Mouse (Mus musculus) spleen, postnatal 36 days (tissue): ENCODE data around the gene Rps11.
"Not testable (repeated sequence)": the region's sequence is repeated elsewhere in the genome, so short reads cannot be mapped to it uniquely, and the experiment has no call there.

Experiments
- DNase-seq, 2 experiments: peaks; one replicate each; pipeline ENCODE4 v3.0.0; 2022; ENCODE audit warnings: low spot score in 2 of 2, mixed read lengths in 1 of 2

Rps11 gene

GRCm38 (mm10) chr7:45133446-45134159 lies 9.4 kb upstream of the Rps11 start:
- no peak for DNase-seq

DNA sequence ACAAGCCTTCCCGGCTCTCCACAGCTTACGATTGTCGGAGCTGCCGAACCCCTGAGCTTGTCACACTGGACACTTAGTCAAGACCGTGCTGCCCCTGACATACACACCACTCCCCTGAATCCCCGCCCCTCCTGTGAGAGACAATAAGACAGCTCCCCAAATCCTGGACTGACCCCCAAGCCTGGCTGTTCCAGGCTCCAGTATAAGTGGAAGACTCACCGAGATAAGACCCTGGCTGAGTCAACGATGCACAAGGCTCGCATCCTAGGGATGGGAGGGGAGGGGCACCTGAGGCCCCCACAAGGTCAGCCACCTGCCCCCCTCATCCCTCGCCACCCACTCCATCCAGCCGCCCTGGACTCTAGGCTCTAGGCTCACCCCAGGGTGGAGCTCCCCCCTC lies 7.6 kb upstream of the Rps11 start:
- DNase-seq, result no peak

DNA sequence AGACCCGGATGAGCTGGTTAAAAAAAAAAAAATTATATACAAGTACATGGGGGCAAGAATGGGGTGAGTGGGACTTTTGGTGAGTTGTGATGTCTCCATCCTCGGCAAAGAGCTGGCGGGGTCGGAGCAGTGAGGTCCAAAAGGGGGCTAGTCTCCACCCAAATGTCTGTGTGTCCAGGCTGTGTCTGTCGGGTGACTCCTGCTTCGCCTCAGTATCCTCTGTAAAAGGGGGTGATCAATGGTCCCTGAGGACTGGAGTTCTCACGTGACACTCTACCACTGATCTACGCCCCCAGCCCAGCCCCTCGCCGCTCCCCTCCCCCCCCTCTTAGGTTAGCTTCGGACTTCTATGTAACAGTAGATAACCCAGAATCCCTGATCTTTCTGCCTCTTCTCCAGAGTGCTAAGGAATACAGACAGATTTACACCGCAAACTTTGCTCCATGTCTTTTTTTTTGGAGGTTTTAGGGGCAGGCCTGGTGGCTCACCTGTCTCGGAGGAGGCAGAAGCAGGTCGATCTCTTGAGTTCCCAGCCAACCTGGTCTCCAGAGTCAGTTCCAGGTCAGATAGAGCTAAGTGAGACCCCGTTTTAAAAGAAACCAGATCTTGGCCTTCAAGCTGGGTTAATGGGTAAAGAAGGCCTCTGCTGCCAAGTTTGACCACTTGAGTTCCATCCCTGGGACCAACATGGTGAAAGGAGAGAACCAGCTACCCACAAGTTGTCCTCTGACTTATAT lies 5.7 kb upstream of the Rps11 start:
- DNase-seq, result no peak

- no peak for DNase-seq
Measured at GRCm38 (mm10) chr7:45129318-45129717, 5.1 kb upstream of the Rps11 start.

- DNase-seq, result peak; percentile 99
Measured at GRCm38 (mm10) chr7:45128624-45129246, 4.5 kb upstream of the Rps11 start, which contains the start of gene Rpl13a. TSS of gene Rpl13a (minus strand) at chr7:45128761.

DNA sequence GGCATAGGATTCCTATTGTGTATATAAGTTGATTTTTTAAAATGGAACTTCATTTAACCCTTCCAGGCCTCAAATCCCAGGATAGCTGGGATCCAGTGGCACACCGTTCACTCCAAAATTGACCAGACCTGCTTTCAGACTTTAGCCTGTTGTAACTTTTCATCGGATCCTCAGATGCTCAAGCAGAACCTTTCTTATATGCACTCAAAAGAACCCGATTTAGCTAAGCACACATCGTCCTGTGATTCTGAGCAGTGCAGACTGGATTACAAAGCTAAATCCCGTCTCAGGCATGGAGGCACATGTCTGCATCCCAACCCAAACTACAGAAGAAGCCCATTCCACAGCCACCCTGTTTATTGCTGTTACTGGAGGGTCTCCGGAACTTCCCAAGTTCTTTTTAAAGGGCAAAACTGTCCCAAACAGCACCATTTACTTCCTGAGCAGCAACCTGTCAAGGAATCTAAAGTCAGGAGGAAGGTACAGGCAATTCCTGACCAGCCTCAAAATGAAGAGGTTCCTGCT lies 3.5 kb upstream of the Rps11 start:
- DNase-seq, result no peak

DNA sequence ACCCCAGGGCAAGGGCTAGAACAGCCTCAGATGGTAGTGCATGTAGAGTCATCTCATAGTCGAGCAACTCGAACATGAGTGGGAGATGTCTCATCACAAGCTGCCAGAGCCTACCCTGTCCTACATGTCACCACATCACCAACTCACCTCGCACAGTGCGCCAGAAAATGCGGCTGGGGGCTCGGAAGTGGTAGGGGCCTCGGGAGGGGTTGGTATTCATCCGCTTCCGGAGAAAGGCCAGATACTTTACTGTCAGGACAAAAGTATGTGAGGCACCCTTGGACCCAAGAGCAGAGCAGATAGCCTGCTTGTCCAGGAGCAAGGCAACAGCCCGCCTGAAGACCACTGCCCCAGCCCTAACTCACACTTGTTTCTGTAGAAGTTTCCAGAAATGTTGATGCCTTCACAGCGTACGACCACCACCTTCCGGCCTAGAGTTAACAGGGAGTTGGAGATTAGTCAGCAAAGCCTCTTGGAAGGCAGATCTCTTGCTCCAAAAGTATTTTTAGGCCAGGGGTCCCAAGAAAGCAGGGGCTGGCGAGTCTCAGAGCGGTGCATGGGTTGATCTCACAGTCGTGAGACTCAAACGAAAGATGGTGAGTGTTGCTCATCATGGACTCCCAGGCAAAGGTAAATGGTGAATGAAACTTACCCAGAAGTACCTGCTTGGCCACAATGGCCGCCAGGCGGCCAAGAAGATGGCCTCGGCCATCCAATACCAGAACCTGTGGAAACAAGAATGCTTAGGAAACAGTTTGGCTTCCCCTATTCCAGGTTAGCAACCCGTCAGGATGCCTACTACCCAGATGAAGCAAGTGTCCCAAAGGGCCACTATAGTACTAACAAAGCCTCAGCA lies 2.8 kb upstream of the Rps11 start:
- no peak for DNase-seq

DNA sequence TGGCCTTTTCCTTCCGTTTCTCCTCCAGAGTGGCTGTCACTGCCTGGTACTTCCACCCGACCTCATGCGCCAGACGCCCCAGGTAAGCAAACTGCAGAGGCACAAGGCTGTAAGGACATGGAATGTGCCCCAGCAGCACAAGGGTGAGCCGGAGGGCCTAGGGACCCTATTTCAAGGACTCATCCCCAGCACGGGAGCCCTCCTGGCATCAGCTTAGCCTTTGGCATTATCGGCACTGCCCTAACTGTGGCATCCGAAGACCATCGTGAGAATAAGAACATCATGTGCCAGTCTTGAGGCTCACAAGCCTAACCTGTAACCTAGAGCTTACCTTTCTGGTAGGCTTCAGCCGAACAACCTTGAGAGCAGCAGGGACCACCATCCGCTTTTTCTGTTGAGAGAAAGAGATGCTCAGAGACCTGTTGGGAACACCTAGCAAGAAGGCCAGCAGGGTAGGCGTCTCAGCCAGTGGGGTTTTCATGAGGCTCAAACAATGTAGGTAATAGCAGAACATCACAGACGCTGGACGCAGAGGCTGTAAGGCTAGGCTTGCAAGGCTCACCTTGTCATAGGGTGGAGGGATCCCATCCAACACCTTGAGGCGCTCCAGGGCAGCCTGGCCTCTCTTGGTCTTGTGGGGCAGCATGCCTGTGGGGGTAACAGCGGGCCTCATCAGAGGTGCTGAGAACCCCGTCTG lies 2.1 kb upstream of the Rps11 start:
- no peak for DNase-seq

DNA sequence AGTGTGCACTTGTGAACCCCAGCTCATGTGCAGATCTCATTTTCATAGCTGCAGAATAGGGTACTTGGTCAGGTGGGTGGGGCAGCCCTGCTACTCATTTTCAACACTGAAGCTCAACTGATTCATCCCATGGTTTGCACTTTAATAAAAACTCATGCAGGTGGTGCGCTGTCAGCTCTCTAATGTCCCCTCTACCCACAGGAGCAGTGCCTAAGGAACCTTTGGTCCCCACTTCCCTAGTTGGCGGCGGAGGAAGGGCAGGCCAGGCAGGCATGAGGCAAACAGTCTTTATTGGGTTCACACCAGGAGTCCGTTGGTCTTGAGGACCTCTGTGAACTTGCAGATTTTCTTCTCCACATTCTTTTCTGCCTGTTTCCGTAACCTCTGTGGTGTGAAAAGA lies 1.4 kb upstream of the Rps11 start:
- not testable (repeated sequence) for DNase-seq

DNA sequence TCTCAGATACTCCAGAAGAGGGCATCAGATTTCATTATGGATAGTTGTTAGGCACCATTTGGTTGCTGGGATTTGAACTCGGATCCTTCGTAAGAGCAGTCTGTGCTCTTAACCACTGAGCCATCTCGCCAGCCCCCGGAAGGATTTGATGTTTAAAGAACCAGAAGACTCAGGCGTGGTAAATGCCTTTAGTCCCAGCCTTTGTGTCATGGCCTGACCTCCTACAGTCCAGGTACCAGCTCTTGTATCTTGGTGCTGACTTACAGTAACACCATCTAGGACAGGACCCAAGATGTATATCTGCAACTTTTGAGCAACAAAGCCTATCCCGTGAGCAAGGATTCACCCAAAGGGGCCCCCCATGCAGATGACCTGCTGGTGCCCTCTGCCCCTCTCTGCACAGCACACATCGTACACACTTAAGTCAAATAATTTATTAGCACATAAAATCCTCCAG lies 933 bp upstream of the Rps11 start:
- DNase-seq, result no peak

DNA sequence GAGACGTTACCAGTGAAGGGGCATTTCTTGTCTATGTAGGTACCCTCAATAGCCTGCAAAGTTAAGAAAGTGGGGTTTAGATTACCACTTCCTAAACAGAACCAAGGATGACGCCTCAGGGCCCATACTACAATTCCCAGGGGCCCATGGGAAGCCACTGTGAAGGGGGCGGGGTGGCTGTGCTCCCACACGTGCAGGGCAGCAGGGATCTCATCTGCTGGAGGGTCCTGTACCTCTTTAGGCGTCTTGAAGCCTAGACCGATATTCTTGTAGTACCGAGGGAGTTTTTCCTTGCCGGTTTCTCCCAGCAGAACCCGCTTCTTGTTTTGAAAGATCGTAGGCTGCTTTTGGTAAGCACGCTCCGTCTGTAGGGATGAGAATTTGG lies 1.1 kb downstream of the Rps11 start:
- peak; percentile 68 to 74 for DNase-seq

- DNase-seq, result no peak
Measured at GRCm38 (mm10) chr7:45122561-45123185, 1.6 kb downstream of the Rps11 start.

DNA sequence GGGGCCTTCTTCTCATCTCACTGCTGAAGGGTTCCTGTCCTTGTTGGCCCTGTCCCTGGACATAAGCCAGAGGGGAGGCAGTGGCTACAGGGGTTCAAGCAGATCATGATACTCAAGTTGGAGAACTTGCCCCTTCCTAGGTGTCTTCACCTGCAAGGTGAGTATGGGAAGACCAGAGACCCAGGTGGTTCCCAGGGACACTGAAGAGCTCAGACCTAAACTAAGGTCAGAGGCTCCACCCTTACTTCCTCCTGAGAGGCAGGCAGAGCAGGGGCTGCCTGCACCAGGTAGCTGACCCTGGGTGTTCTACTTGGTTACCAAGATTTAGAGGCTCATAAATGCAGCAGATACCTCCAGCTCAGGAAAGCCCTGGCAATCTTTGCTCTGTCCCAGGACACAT lies 2.3 kb downstream of the Rps11 start:
- peak; percentile 46 to 52 for DNase-seq

DNA sequence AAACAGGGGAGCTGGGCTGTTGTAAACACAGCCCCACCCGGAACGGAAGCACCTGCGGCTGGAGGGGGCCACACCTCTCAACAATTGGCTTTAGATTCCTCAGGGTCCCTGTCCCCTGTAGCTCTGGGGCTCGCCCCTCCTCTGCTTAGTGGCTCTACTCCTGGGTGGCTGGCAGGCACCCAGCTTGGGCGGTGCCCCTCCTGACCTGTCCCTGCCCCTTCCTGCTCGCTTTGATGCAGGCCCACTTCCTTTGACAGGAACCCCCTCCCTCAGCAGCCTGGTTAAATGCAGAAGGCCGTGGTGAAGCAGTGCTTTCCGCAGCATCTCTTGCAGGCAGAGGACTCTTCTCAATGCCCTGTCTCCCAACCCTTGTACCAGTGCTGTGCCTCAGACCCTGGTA lies 2.8 kb downstream of the Rps11 start:
- DNase-seq, result peak; percentile 94 to 96

GRCm38 (mm10) chr7:45119780-45120709 lies 4.2 kb downstream of the Rps11 start:
- peak; percentile 65 to 67 for DNase-seq

DNA sequence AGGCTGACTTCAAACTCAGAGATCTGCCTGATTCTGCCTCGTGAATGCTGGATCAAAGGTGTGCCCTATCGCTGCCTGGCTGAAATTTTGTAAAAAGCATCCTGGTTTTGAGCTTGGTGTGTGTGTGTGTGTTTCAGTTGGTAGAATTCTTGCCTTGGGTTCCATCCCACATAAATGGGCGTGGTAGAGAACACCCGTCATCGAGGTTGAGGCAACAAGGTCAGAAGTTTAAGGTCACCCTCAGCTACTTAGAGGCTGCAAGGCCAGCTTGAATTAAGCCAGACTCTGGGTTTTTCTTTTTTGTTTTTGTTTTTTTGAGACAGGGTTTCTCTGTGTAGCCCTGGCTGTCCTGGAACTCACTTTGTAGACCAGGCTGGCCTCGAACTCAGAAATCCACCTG lies 5.9 kb downstream of the Rps11 start:
- no peak for DNase-seq

DNA sequence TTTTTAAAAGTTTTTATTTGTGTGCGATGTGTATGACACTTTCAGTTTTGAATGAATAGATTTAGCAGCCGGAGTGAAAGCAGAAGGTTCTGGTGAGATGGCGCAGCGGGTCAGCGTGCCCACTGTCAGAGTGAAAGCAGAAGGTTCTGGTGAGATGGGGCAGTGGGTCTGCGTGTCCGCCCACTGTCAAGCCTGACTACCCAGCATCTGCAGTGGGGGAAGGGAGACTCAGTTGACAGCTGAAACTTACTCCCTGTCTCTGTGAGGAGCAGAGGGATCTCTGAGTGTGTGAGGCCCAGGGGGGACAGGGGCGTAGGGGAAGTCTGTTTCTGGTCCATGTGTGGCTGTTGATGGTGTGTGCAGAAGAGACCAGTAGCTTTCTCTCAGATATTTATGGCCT lies 6.7 kb downstream of the Rps11 start:
- peak; percentile 64 to 71 for DNase-seq

DNA sequence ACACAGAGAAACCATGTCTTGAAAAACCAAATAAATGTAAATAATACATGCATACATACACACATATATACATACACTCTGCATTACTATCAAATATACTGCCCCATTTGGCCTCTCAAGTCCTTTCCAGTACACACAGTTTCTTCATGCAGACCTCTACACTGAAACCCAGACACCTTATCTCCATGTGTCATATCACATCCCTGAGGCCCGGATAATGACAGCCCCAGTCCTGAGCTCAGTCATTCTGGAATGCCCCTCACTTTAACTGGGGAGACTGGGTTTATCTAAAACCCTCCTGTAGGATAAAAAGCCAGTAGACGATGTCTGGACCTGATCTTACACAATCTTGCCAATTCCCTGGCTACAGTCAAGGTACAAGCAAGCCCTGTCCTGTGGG lies 10.8 kb downstream of the Rps11 start:
- no peak for DNase-seq

DNA sequence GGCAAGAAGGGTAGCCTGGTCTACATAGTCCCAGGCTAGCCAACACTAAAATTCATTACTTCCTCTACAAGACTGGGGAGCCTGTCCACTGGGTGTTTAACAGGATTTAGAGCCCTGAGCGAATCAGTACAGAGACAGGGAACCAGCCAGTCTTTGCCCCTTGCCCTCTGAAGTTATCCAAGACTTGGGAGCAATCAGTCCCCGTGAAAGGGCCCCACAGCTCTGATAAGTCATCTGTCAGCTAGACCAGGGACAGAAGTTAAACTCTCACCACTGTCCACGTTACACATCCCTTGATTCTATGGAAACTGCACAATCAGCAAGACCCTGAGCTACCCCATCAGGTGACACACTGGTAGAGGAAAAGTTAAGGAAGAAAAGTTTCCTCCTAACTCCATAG lies 11.7 kb downstream of the Rps11 start:
- no peak for DNase-seq
